Mouse (Mus musculus) stomach, postnatal 0 days (tissue): ENCODE results near the gene Olfr1110. TPM values are rescaled to one million over a fixed set of nuclear protein-coding genes. Genes with fewer than 3 reads are reported as not detected.
"Not testable (repeated sequence)": the region's sequence is repeated elsewhere in the genome, so short reads cannot be mapped to it uniquely, and the experiment has no call there.

Experiments
- ATAC-seq: fragments of 200-750 bp; cut with Nextera tagmentation; 2 replicates; pipeline ENCODE4 v1.8.0; 2017; ENCODE audit not compliant: low FRiP score, low TSS enrichment
- DNase-seq: peaks from one replicate; pipeline ENCODE4 v3.0.0-alpha.2; 2016; ENCODE audit warnings: low spot score
- H3K27ac ChIP-seq: fragments of 300-500 bp; sonication (generic); replicated peaks from 2 replicates; pipeline ENCODE4 v1.5.1; 2014; ENCODE audit warnings: mild to moderate bottlenecking, control low read depth
- H3K27me3 ChIP-seq: fragments of 300-500 bp; sonication (generic); 2 replicates; pipeline ENCODE4 v1.6.1; 2014; ENCODE audit warnings: low read length; ENCODE audit not compliant: control insufficient read depth, insufficient read depth
- H3K36me3 ChIP-seq: fragments of 300-500 bp; sonication (generic); 2 replicates; pipeline ENCODE4 v1.6.1; 2014; ENCODE audit warnings: low read length, mixed read lengths; ENCODE audit not compliant: control insufficient read depth, insufficient read depth
- H3K4me1 ChIP-seq: fragments of 300-500 bp; sonication (generic); replicated peaks from 2 replicates; pipeline ENCODE4 v1.6.1; 2014; ENCODE audit warnings: antibody characterized with exemption; ENCODE audit not compliant: control insufficient read depth, insufficient read depth
- H3K4me2 ChIP-seq: fragments of 300-500 bp; sonication (generic); replicated peaks from 2 replicates; pipeline ENCODE4 v1.6.1; 2014; ENCODE audit warnings: low read depth, mild to moderate bottlenecking, control low read depth, moderate library complexity
- H3K4me3 ChIP-seq: fragments of 300-500 bp; sonication (generic); 2 replicates; pipeline ENCODE4 v1.5.1; 2014; ENCODE audit warnings: low read depth, low read length, control low read depth
- H3K9ac ChIP-seq: fragments of 300-500 bp; sonication (generic); 2 replicates; pipeline ENCODE4 v1.6.1; 2014; ENCODE audit warnings: mild to moderate bottlenecking, low read length, control low read depth, mixed read lengths
- H3K9me3 ChIP-seq: fragments of 300-500 bp; sonication (generic); 2 replicates; pipeline ENCODE4 v1.6.1; 2016; ENCODE audit warnings: low read length; ENCODE audit not compliant: control insufficient read depth
- CTCF ChIP-seq: IDR thresholded peaks from 2 replicates; pipeline ENCODE4 v1.5.1; 2016; ENCODE audit warnings: antibody characterized with exemption, low read depth, mild to moderate bottlenecking, moderate library complexity
- EP300 ChIP-seq: optimal IDR thresholded peaks from 2 replicates; pipeline ENCODE3; 2016; ENCODE audit warnings: antibody characterized with exemption
- WGBS: fragments of 180-500 bp; shearing (Covaris S2); extraction: QIAGEN DNeasy Blood & Tissue Kit; methylation state at CpG from one replicate; pipeline ENCODE4 v1.1.7; 2014; 5-methylcytosine and 5-hydroxymethylcytosine counted together
- polyA plus RNA-seq: library from polyadenylated mRNA; unstranded; fragments of >200 nt; fragmentation: Nextera tagmentation; extraction: Ambion mirVana; gene quantifications from 2 replicates; pipeline ENCODE4 v1.2.1, GENCODE M21; 2015

The Olfr1110 gene
- not detected in 2 replicates for polyA plus RNA-seq

GRCm38 (mm10) chr2:87140200-87140599, at the start of gene Olfr1110:
TSS of gene Olfr1110 (minus strand) at chr2:87140300.
- ATAC-seq (no peak), DNase-seq (no peak)
- Histone ChIP-seq H3K4me3 (no peak within 1 kb of the TSS), H3K4me2 (no peak within 1 kb of the TSS), H3K27me3 (no peaks in the 10 kb centered on the region), H3K36me3 (no peaks in the 10 kb centered on the region), H3K27ac (no peak within 1 kb of the TSS), H3K9me3 (no peaks in the 10 kb centered on the region), H3K4me1 (no peaks in the 10 kb centered on the region), H3K9ac (no peak within 1 kb of the TSS)
- WGBS, result 67% methylated on average over 1 of the region's 1 CpGs
- TF ChIP-seq CTCF, result no peak
- TF ChIP-seq EP300, result no peak

- TF ChIP-seq CTCF, result no peak
- no peak for TF ChIP-seq EP300
- H3K27me3 ChIP-seq, result no peaks in the 10 kb centered on the region
- ATAC-seq (no peak), DNase-seq (no peak)
- H3K27ac ChIP-seq, result no peak within 1 kb of the TSS
- WGBS, result 70% methylated on average over 1 of the region's 1 CpGs
- H3K36me3 ChIP-seq, result no peaks in the 10 kb centered on the region
- H3K4me2 ChIP-seq, result no peak within 1 kb of the TSS
- no peaks in the 10 kb centered on the region for H3K9me3 ChIP-seq
- no peaks in the 10 kb centered on the region for H3K4me1 ChIP-seq
- H3K9ac ChIP-seq, result no peak within 1 kb of the TSS
- no peak within 1 kb of the TSS for H3K4me3 ChIP-seq
Observed at GRCm38 (mm10) chr2:87187498-87187897, 47.4 kb upstream of the Olfr1110 start, which contains the start of gene Olfr1112. TSS of gene Olfr1112 (plus strand) at chr2:87187798.

- ATAC-seq, H3K9ac ChIP-seq, H3K4me1 ChIP-seq, DNase-seq, H3K27ac ChIP-seq, H3K27me3 ChIP-seq, H3K36me3 ChIP-seq, H3K9me3 ChIP-seq, H3K4me2 ChIP-seq, H3K4me3 ChIP-seq: not testable (repeated sequence)
- 68% methylated on average over 2 of the region's 2 CpGs for WGBS
Observed at GRCm38 (mm10) chr2:87167731-87168130, 27.6 kb upstream of the Olfr1110 start.

GRCm38 (mm10) chr2:87152524-87152923, 12.4 kb upstream of the Olfr1110 start, which contains the start of gene Olfr1111:
TSS of gene Olfr1111 (minus strand) at chr2:87152624.
- no peak within 1 kb of the TSS for H3K4me3 ChIP-seq
- ATAC-seq (no peak), DNase-seq (no peak)
- H3K27me3 ChIP-seq, result no peaks in the 10 kb centered on the region
- H3K9me3 ChIP-seq, result no peaks in the 10 kb centered on the region
- no peak within 1 kb of the TSS for H3K9ac ChIP-seq
- no peaks in the 10 kb centered on the region for H3K4me1 ChIP-seq
- TF ChIP-seq CTCF, result no peak
- TF ChIP-seq EP300, result no peak
- H3K27ac ChIP-seq, result no peak within 1 kb of the TSS
- no peak within 1 kb of the TSS for H3K4me2 ChIP-seq
- H3K36me3 ChIP-seq, result no peaks in the 10 kb centered on the region

- Histone ChIP-seq H3K4me3 (no peak within 1 kb of the TSS), H3K4me2 (no peak within 1 kb of the TSS), H3K36me3 (no peaks in the 10 kb centered on the region), H3K9me3 (no peaks in the 10 kb centered on the region), H3K27me3 (no peaks in the 10 kb centered on the region), H3K4me1 (no peaks in the 10 kb centered on the region), H3K9ac (no peak within 1 kb of the TSS), H3K27ac (no peak within 1 kb of the TSS)
- TF ChIP-seq CTCF (no peak), EP300 (no peak)
- ATAC-seq (no peak), DNase-seq (no peak)
Observed at GRCm38 (mm10) chr2:87114467-87114866, 25.6 kb downstream of the Olfr1110 start, which contains the start of gene Olfr259. TSS of gene Olfr259 (minus strand) at chr2:87114567.

GRCm38 (mm10) chr2:87095908-87096307, 44.2 kb downstream of the Olfr1110 start, which contains the start of gene Olfr1109:
TSS of gene Olfr1109 (minus strand) at chr2:87096008.
- no peaks in the 10 kb centered on the region for H3K27me3 ChIP-seq
- DNase-seq (no peak), ATAC-seq (no peak)
- no peak within 1 kb of the TSS for H3K27ac ChIP-seq
- H3K4me1 ChIP-seq, result no peaks in the 10 kb centered on the region
- H3K9ac ChIP-seq, result no peak within 1 kb of the TSS
- no peak for TF ChIP-seq CTCF
- no peak for TF ChIP-seq EP300
- no peak within 1 kb of the TSS for H3K4me3 ChIP-seq
- H3K36me3 ChIP-seq, result no peaks in the 10 kb centered on the region
- H3K9me3 ChIP-seq, result no peaks in the 10 kb centered on the region
- no peak within 1 kb of the TSS for H3K4me2 ChIP-seq
- 86% methylated on average over 1 of the region's 1 CpGs for WGBS

Other genes starting within 250 kb of the Olfr1110 start
- not detected in 2 replicates for gene Olfr1097, start 248.1 kb downstream of the Olfr1110 start, polyA plus RNA-seq
- gene Olfr1098, start 215.8 kb downstream of the Olfr1110 start, polyA plus RNA-seq, result not detected in 2 replicates
- gene Olfr1099, start 179.6 kb downstream of the Olfr1110 start, polyA plus RNA-seq, result not detected in 2 replicates
- gene Olfr1100, start 160.3 kb downstream of the Olfr1110 start, polyA plus RNA-seq, result not detected in 2 replicates
- not detected in 2 replicates for gene Olfr1101, start 149.1 kb downstream of the Olfr1110 start, polyA plus RNA-seq
- not detected in 2 replicates for gene Olfr1102, start 141.9 kb downstream of the Olfr1110 start, polyA plus RNA-seq
- not detected in 2 replicates for gene Olfr1104, start 113.2 kb downstream of the Olfr1110 start, polyA plus RNA-seq
- not detected in 2 replicates for gene Olfr1105, start 103.8 kb downstream of the Olfr1110 start, polyA plus RNA-seq
- not detected in 2 replicates for gene Olfr1106, start 88.0 kb downstream of the Olfr1110 start, polyA plus RNA-seq
- gene Olfr1107, start 64.5 kb downstream of the Olfr1110 start, polyA plus RNA-seq, result not detected in 2 replicates
- not detected in 2 replicates for gene Olfr1109, start 44.3 kb downstream of the Olfr1110 start, polyA plus RNA-seq
- not detected in 2 replicates for gene Olfr259, start 25.7 kb downstream of the Olfr1110 start, polyA plus RNA-seq
- gene Olfr1111, start 12.3 kb upstream of the Olfr1110 start, polyA plus RNA-seq, result not detected in 2 replicates
- not detected in 2 replicates for gene Olfr1112, start 47.5 kb upstream of the Olfr1110 start, polyA plus RNA-seq
- not detected in 2 replicates for gene Olfr1113, start 68.7 kb upstream of the Olfr1110 start, polyA plus RNA-seq
- not detected in 2 replicates for gene Olfr1115, start 107.7 kb upstream of the Olfr1110 start, polyA plus RNA-seq
- 0.01 TPM in 1 of 2 replicates, not detected in the other for gene Olfr1116, start 127.2 kb upstream of the Olfr1110 start, polyA plus RNA-seq
- gene Olfr1118, start 167.3 kb upstream of the Olfr1110 start, polyA plus RNA-seq, result not detected in 2 replicates
- not detected in 2 replicates for gene Olfr1120, start 214.5 kb upstream of the Olfr1110 start, polyA plus RNA-seq
- not detected in 2 replicates for gene Olfr1121, start 229.6 kb upstream of the Olfr1110 start, polyA plus RNA-seq
- gene Olfr1122, start 245.5 kb upstream of the Olfr1110 start, polyA plus RNA-seq, result not detected in 2 replicates